Mouse (Mus musculus): ENCODE results near the gene Olfr980.

DNA sequence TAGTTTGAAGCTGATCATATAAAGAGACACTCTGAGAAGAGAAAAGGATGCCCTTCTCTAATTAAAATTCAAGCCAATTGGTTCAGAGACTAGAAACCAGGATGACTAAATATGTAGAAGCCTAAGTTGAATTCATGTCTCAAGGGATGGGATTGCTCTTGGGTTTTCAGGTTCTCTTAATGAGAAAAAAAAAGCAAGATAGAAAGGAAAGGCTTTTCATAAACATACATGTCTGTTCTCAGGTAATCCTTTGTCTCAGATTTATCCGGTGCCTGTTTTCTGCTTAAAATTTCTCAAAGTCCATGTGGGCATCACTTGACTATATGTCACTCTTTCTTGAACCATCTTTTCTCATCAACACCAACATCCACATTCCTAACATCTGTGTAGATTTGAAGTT is 6.0 kb downstream of the Olfr980 start, which contains the start of gene Olfr979:
- TF ChIP-seq POLR2A (IDR thresholded peaks at IDR 0.05; ENCODE audit: extremely low read depth, insufficient read depth, low read length) (no peak), CTCF (IDR thresholded peaks at IDR 0.05; ENCODE audit: extremely low read depth, insufficient read depth, low read length) (no peak)

Measured in cortical plate, adult 2 months (tissue).